Mouse (Mus musculus) stomach, postnatal 0 days (tissue): Measurements from ENCODE around the gene Prss53. TPM values are rescaled to one million over a fixed set of nuclear protein-coding genes. Genes with fewer than 3 reads are reported as not detected.
"Not testable (repeated sequence)": the region's sequence is repeated elsewhere in the genome, so short reads cannot be mapped to it uniquely, and the experiment has no call there.

Experiments used
- ATAC-seq: fragments of 200-750 bp; cut with Nextera tagmentation; 2 replicates; pipeline ENCODE4 v1.8.0; 2017; ENCODE audit not compliant: low FRiP score, low TSS enrichment
- DNase-seq: peaks from one replicate; pipeline ENCODE4 v3.0.0-alpha.2; 2016; ENCODE audit warnings: low spot score
- H3K27ac ChIP-seq: fragments of 300-500 bp; sonication (generic); replicated peaks from 2 replicates; pipeline ENCODE4 v1.5.1; 2014; ENCODE audit warnings: mild to moderate bottlenecking, control low read depth
- H3K27me3 ChIP-seq: fragments of 300-500 bp; sonication (generic); 2 replicates; pipeline ENCODE4 v1.6.1; 2014; ENCODE audit warnings: low read length; ENCODE audit not compliant: control insufficient read depth, insufficient read depth
- H3K36me3 ChIP-seq: fragments of 300-500 bp; sonication (generic); 2 replicates; pipeline ENCODE4 v1.6.1; 2014; ENCODE audit warnings: low read length, mixed read lengths; ENCODE audit not compliant: control insufficient read depth, insufficient read depth
- H3K4me1 ChIP-seq: fragments of 300-500 bp; sonication (generic); replicated peaks from 2 replicates; pipeline ENCODE4 v1.6.1; 2014; ENCODE audit warnings: antibody characterized with exemption; ENCODE audit not compliant: control insufficient read depth, insufficient read depth
- H3K4me2 ChIP-seq: fragments of 300-500 bp; sonication (generic); replicated peaks from 2 replicates; pipeline ENCODE4 v1.6.1; 2014; ENCODE audit warnings: low read depth, mild to moderate bottlenecking, control low read depth, moderate library complexity
- H3K4me3 ChIP-seq: fragments of 300-500 bp; sonication (generic); 2 replicates; pipeline ENCODE4 v1.5.1; 2014; ENCODE audit warnings: low read depth, low read length, control low read depth
- H3K9ac ChIP-seq: fragments of 300-500 bp; sonication (generic); 2 replicates; pipeline ENCODE4 v1.6.1; 2014; ENCODE audit warnings: mild to moderate bottlenecking, low read length, control low read depth, mixed read lengths
- H3K9me3 ChIP-seq: fragments of 300-500 bp; sonication (generic); 2 replicates; pipeline ENCODE4 v1.6.1; 2016; ENCODE audit warnings: low read length; ENCODE audit not compliant: control insufficient read depth
- CTCF ChIP-seq: IDR thresholded peaks from 2 replicates; pipeline ENCODE4 v1.5.1; 2016; ENCODE audit warnings: antibody characterized with exemption, low read depth, mild to moderate bottlenecking, moderate library complexity
- EP300 ChIP-seq: optimal IDR thresholded peaks from 2 replicates; pipeline ENCODE3; 2016; ENCODE audit warnings: antibody characterized with exemption
- WGBS: fragments of 180-500 bp; shearing (Covaris S2); extraction: QIAGEN DNeasy Blood & Tissue Kit; methylation state at CpG from one replicate; pipeline ENCODE4 v1.1.7; 2014; 5-methylcytosine and 5-hydroxymethylcytosine counted together
- polyA plus RNA-seq: library from polyadenylated mRNA; unstranded; fragments of >200 nt; fragmentation: Nextera tagmentation; extraction: Ambion mirVana; gene quantifications from 2 replicates; pipeline ENCODE4 v1.2.1, GENCODE M21; 2015

Prss53 gene
- polyA plus RNA-seq, 1 experiment from 2014 or later = 0.23 TPM

DNA sequence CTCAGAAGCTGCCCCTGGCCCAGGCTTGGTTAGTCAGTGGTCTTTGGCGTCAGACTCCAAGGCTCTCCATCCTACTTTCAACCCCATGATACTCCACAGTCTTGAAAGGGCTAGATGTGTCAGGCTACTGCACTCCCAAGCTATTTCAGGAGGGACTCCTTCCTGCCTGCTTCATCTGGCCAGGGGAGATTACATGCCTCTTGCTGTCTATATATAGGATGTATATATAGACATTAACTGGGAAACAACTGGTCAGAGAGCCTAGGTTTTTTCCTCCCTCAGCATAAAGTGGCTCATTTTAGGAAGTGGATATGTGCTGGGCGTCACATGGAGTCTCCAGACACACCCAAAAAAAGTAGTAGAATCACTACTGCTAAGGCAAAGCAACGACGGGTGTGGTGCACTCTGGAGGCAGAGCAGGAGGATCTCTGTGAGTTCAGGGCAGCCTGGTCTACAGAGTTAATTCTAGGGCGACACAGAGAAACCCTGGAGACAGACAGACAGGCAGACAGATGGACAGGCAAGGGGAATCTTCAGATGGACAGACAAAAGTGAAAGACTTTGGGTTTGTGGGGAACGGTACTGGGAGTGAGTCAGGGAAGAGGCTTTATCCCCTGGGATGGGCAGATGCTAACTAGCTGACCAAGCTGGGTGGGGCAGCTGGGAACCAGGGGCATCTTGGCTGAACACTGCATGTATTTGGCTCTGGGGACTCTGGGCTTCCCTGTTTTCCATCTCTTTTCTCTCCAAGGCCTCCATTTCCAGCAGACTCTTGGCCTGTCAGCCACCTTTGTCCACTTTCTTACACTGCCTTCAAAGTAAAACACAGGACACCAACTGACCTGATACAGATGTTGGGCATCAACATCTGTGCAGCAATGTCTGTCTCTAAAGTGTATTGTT, 40.5 kb downstream of the Prss53 start:
- peak; percentile 22; the same call in 1 of the 2 replicates for ATAC-seq
- WGBS = 63% methylated on average over 6 of the region's 6 CpGs
- no peak for DNase-seq
- no peaks in the 10 kb centered on the region for H3K27me3 ChIP-seq
- peaks cover 8% of the 10 kb centered on the region; the same call in 1 of the 2 replicates for H3K36me3 ChIP-seq
- no peak overlapping the region for H3K4me3 ChIP-seq
- no peak overlapping the region for H3K27ac ChIP-seq
- H3K4me1 ChIP-seq = no peaks in the 10 kb centered on the region
- TF ChIP-seq CTCF (no peak), EP300 (no peak)
- H3K4me2 ChIP-seq = no peak overlapping the region
- no peak overlapping the region for H3K9ac ChIP-seq
- H3K9me3 ChIP-seq = no peaks in the 10 kb centered on the region

DNA sequence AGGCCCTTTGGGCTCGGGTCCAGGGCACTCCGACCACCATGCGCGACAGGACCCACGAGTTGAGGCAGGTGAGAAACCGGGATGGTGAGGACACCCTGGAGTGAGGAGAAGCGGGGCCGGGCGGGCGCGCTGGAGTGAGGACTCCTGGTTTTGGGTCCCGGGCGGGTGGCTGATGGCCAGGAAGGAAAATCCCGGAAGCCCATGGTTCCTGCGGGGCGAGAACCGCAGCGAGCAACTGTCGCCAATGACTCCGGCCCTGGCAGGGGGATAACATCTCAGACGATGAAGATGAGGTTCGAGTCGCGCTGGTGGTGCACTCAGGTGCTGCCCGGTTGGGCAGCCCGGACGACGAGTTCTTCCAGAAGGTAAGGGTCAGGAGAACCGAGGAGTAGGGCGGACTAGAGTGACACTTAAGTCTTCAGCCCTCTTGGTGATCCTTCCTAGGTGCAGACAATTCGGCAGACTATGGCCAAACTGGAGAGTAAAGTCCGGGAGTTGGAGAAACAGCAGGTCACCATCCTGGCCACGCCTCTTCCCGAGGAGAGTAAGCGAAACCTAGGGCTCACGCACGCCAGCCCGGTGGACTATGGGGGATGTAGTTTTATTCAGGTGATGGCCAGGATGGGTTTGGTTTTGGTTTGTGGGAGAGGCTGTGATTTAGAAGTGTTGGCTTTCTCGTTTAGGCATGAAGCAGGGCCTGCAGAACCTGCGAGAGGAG, 48.6 kb downstream of the Prss53 start:
- peak overlapping the region; percentile 90 for H3K4me2 ChIP-seq
- TF ChIP-seq EP300 (no peak), CTCF (no peak)
- WGBS = under 1% methylated on average over 40 of the region's 40 CpGs
- DNase-seq (peak; percentile 84), ATAC-seq (peak; percentile 66)
- H3K4me1 ChIP-seq = 0 out of 2 replicates have a peak, but pooled peaks cover 5% of the 10 kb centered on the region
- no peaks in the 10 kb centered on the region for H3K27me3 ChIP-seq
- H3K9ac ChIP-seq = peak overlapping the region; percentile 76
- H3K9me3 ChIP-seq = no peaks in the 10 kb centered on the region
- H3K4me3 ChIP-seq = peak overlapping the region; percentile 82
- H3K36me3 ChIP-seq = peaks cover 8% of the 10 kb centered on the region; the same call in 1 of the 2 replicates
- H3K27ac ChIP-seq = peak overlapping the region; percentile 96

DNA sequence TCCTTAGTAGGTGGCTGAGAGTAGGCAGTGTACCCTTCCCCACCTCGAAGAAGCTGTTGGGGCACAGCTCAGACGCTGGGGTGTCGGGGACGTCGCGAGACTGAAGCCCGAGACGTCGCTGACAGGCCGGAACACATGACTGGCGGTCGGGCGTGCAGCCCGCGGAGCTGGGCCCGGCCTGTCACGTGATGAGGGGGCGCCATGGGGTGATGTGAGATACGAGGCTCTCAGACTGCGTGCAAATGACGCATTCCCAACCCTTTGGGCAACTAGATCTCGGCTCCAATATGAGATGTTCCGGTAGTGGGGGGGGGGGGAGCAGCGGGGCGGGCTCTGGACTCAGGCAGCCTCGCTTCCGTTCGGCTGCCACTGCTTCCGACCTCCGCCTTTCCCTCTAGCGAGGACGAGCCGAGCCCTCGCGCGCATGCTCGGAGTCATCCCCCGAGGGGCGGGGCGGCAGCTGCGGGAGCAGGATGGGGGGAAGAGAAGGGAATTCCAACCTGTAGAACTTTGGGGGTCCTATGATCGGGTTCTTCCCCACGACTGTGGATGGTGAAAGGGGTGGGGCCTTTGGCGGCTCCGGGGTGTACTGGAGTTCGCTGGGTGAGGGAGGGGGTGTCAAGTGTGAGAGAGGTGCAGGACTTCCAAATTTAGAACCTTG, 49.3 kb downstream of the Prss53 start:
- no peaks in the 10 kb centered on the region for H3K9me3 ChIP-seq
- H3K36me3 ChIP-seq = peaks cover 5% of the 10 kb centered on the region; the same call in 1 of the 2 replicates
- peak; percentile 96 for ATAC-seq
- 0 out of 2 replicates have a peak, but pooled peaks cover 5% of the 10 kb centered on the region for H3K4me1 ChIP-seq
- H3K27me3 ChIP-seq = no peaks in the 10 kb centered on the region
- peak overlapping the region; percentile 76 for H3K9ac ChIP-seq
- peak overlapping the region; percentile 82 for H3K4me3 ChIP-seq
- peak overlapping the region; percentile 90 for H3K4me2 ChIP-seq
- TF ChIP-seq CTCF (peak; percentile 34; the same call in 1 of the 2 replicates), EP300 (peak; percentile 48)
- H3K27ac ChIP-seq = peak overlapping the region; percentile 96
- WGBS = under 1% methylated on average over 46 of the region's 46 CpGs
- DNase-seq = peak; percentile 96

DNA sequence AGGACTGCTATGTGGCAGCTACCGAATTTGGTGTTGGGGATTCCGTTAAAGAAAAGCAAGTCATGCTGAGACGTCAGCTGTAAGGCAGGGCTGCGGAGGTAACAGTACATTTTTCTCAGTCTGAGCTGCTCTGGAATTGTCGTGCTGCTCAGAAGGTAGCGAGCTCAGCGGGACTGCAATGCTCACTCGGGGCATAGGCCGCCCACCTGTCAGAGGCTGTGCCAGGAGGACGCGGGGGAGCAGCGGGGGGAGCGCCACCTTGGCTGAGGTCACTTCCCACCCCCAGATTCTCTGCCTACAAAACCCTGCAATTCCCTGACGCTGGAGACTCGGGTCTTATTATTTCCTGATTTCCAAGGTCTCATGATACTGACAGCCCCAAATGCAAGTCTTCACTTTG, 49.9 kb downstream of the Prss53 start:
- peaks cover 2% of the 10 kb centered on the region; the same call in 1 of the 2 replicates for H3K36me3 ChIP-seq
- H3K4me1 ChIP-seq = 0 out of 2 replicates have a peak, but pooled peaks cover 5% of the 10 kb centered on the region
- TF ChIP-seq EP300 = no peak
- no peak for TF ChIP-seq CTCF
- H3K27me3 ChIP-seq = no peaks in the 10 kb centered on the region
- peak; percentile 61 for DNase-seq
- peak overlapping the region; percentile 96 for H3K27ac ChIP-seq
- peak overlapping the region; percentile 90 for H3K4me2 ChIP-seq
- H3K9ac ChIP-seq = peak overlapping the region; percentile 72
- peak overlapping the region; percentile 82 for H3K4me3 ChIP-seq
- WGBS = 2% methylated on average over 15 of the region's 15 CpGs
- ATAC-seq = peak; percentile 27
- H3K9me3 ChIP-seq = no peaks in the 10 kb centered on the region

DNA sequence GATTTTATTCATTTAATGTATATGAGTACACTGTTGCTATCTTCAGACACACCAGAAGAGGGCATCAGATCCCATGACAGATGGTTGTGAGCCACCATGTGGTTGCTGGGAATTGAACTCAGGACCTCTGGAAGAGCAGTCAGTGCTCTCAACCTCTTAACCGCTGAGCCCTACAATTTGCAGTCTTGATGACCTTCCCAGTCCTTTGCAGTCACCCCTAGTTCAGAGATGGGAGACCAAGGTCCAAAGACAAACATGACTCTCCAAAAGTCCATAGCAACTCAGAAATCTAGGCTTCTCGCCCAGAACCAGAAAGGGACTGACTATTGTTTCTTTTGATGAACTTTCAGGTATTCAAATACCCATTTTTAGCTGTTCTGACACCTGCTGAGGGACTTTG, 50.7 kb downstream of the Prss53 start:
- not testable (repeated sequence) for H3K4me2 ChIP-seq, H3K36me3 ChIP-seq, ATAC-seq, H3K27me3 ChIP-seq, H3K4me3 ChIP-seq, H3K9ac ChIP-seq, H3K4me1 ChIP-seq, H3K27ac ChIP-seq, H3K9me3 ChIP-seq, DNase-seq
- 72% methylated on average over 2 of the region's 2 CpGs for WGBS
- TF ChIP-seq CTCF = 0 out of 2 replicates have a peak, but pooled peaks have one; percentile 10
